Mouse (Mus musculus) retina, embryonic 14.5 days (tissue): ENCODE measurements at regions not wholly inside any gene's neighbourhood (a gene's known extent, or its start where the extent isn't known, plus 50 kb on each side); places are given as distances from the start of the nearest gene placed in this dataset.

Experiments used
- DNase-seq: peaks from one replicate; pipeline ENCODE4 v3.0.0-alpha.2; 2015; ENCODE audit warnings: low spot score

GRCm38 (mm10) chr15:88202736-88203135 is 397.4 kb upstream of the Zdhhc25 start:
- DNase-seq, result peak; percentile 64

DNA sequence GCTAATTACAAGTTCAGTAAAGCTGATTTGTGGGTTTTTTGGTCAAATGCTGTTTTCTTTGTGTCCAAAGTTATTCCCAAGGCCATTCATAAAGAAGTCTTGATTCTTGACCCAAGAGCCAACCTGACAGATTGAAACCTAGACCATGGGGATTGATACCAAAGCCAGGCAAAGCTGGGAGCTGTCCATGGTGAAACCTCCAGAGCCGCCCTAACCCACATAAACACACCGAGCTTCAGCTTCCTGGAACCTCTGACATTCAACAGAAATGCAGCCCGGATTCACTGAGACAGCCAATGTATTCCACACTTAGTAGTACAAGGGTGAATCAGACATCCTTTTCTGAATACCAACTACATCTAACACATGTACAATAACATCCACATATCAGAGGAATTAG is 386.7 kb upstream of the Zdhhc25 start:
- DNase-seq, result peak; percentile 50

DNA sequence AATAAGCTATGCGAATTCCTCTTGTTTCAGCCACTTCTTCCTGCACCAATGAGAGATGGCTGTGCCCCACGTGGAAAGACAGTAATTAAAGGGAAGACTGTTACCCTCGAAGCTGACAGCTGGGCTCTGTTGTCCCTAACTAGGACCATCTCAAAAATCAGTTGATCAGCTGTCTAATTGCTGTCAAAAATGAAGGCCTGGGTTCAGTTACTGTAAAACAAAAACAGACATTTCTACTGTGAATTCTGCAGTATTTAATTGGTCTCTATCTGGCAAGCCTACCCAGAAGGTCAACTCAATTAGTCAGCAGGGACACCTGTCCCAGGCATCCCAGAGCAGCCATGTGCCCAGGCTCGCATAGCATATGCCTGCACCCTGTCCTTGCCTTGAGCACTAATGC is 385.8 kb upstream of the Zdhhc25 start:
- peak; percentile 28 for DNase-seq

- DNase-seq, result peak; percentile 42
Observed at GRCm38 (mm10) chr15:88229456-88229855, 370.6 kb upstream of the Zdhhc25 start.

DNA sequence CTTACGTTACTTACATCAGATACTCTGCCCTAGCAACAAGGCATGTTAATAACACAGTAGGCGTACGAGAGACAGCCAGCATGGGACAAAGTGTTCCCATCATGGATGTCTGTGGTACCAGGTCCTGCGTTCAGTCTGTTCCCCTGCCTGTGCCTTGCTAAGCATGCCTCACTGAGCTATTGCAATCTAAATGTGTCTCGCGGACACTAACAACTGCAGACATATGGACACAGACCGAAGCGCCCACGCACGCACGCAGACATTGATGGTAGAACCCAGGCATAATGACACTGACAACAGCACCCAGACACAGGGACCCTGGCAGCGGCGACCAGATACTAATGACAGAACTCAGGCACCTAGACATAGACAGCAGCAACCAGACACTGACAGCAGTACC is 355.5 kb upstream of the Zdhhc25 start:
- DNase-seq, result no peak

DNA sequence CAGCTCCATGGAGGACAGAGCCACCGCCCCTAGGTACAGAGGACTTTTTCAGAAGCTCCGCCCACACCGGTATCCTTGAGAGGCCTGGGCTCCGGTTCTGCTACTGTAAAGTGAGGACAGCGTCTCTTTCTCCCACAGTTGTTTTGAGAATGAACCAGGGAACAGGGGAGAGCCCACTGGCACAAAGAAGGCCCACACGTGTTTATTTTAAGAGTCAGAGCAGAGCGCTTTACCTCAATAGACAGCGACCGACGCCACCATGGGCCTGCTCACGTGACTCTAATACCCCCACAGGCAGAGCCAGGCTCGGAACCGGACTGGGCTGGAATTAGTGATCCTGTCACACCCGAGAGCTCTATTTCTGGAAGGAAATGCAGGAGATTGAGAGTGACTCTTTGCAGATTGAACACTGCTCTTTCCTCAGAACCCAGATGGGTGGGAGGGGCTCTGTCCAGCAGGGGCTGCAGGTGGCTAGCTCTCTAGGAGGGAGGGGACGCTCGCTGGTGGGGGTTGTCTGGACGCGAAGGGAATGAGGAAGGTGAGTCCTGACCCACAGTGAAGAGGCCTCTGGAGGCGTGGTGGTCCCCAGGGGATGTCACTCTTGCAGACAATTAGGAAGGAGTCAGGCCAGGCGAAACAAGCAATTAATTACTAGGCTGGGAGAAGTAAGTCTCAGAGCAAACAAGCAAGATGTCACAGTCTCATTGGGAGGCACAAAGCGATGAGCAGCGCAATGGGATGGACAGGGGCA is 354.4 kb upstream of the Zdhhc25 start:
- peak; percentile 55 for DNase-seq

DNA sequence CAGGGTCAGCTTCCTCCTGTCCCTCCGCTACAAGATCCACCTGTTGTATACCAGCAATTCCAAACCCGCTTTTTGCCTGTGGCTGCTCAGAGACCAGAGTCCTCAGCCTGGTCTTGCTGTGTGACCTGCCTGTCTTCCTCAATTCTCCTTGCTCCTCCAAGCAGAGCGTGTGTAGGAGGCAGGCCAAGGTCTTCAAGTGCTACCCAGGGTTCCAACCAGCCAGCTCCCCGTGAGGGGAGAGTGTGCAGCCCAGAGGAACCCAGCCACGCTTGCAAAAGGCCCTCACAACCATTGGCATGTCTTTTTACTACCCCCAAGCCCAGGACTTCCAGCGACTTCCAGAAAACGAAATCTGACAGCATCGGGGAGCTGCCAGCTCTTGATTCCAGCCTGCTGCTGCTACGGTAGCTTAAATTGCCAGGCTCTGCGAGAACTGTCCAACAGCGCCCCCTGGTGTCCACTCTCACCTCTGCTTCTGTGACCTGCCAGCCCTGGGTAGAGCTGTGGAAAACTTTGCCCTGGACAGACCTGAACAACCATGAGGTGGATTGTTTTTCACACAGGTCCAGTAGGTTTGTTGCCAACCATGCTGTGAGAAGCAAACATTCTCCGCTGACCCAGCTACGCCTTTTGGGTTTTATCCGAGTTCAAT is 352.0 kb upstream of the Zdhhc25 start:
- peak; percentile 96 for DNase-seq

- peak; percentile 25 for DNase-seq
Observed at GRCm38 (mm10) chr15:88288051-88288450, 312.1 kb upstream of the Zdhhc25 start.

DNA sequence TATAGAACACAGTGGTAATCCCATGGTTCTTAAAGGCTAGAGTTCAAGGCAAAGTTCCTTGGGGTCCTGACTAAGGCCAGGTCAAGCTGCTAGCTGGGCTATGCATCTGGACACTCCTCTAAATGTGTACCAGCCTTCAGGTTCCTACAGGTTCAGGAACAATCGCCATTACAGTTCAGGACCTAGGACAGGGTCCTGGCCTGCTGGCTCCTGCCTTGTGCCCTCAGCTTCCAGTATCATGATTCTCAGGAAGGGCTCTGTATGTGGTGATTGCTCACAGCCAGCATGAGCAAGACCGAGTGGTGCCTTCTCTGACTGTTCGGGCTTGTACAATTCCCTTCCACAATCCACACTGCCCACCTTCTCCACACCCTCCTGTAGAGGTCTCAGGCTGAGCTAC is 311.4 kb upstream of the Zdhhc25 start:
- DNase-seq, result peak; percentile 42

GRCm38 (mm10) chr15:88290740-88291363 is 309.2 kb upstream of the Zdhhc25 start:
- DNase-seq, result peak; percentile 19

DNA sequence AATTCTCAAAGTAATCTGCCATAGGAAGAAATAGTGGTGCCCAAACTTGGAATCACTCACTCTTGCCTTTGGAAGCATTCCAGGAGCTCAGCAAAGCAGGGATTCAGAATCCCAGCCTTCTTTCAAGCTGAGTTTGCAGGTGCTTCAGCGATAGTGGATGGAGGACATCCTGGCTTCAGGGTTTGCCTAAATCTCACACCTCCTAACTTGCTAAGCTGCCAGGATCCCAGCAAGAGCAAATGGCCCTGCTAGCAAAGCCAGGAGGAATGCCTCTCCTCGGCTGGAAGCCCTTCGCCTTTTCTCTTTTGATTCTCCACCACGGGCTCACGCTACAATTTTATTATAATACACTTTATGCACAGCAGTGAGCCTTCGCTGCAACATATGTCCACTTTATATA is 301.0 kb upstream of the Zdhhc25 start:
- no peak for DNase-seq

GRCm38 (mm10) chr15:88311158-88311557 is 288.9 kb upstream of the Zdhhc25 start:
- peak; percentile 67 for DNase-seq

DNA sequence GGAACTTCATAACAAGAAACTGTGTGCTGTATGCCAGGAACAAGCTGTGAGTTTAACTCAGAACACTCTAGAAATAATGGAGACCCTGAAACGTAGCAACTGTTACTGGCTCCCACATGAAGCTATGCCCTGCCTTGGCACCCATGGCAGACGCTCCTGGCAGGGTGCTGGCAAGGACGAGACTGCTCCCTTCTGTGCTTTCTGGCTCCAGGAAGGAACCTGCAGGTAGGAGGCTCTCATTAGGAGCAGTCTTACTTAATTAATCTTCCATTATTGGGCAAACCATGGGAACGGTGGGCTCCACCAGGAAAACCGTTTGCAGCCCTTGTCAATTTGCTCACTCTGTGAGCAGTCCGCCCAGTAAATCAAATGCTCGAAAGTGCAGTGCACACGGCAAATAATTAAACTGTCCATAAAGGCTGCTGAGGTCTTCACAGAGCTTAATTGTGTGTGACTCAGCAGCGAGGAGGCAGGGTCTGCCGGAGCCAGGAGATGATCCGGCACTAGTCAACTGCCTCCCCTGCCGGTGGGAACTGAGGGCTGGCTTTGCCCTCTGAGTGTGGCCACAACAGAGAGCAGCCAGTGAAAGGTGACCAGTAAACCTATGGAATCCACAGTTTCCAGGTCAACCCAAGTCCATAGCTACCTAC is 285.2 kb upstream of the Zdhhc25 start:
- peak; percentile 60 for DNase-seq

GRCm38 (mm10) chr15:88318048-88318447 is 282.1 kb upstream of the Zdhhc25 start:
- peak; percentile 43 for DNase-seq

GRCm38 (mm10) chr15:88319527-88319926 is 280.6 kb upstream of the Zdhhc25 start:
- DNase-seq, result no peak

DNA sequence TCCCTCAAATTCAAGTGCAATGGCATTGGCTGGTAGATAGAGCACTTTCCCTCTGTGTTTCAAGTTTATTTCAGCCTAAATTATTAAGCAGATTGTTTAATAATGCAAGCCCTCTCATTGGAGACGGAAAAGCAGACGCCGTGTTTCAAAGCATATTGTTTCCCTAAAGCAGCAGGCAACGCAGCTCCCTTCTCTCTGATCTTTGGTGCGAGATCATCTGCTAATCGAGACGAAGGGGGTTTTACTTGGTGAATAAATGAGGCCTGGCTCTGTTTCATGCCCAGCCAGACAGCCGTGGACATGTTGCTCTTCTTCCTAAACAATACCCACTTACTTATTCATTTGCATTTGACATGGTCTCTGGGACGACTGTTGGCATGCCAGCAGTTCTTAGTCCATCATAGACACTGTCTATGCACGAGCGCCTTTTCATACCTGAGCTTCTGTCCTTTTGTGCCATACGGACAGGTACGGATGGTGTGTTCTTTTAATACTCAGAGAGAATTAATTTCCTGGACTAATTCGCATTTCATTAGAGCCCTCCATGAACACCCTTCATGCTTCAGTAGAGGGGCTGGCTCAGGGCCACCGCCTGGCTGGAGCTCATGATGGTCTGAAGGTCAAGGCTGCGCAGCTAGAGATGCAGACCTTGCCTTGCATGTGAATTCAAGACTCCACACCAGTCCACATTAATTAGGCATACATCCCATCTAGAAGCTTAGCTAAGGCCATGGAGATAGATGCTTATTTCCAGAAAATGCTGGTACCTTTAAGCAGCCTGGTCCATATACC is 276.3 kb upstream of the Zdhhc25 start:
- DNase-seq, result no peak

- DNase-seq, result peak; percentile 53
Observed at GRCm38 (mm10) chr15:88325108-88325507, 275.0 kb upstream of the Zdhhc25 start.

GRCm38 (mm10) chr15:88353206-88353605 is 246.9 kb upstream of the Zdhhc25 start:
- no peak for DNase-seq

DNA sequence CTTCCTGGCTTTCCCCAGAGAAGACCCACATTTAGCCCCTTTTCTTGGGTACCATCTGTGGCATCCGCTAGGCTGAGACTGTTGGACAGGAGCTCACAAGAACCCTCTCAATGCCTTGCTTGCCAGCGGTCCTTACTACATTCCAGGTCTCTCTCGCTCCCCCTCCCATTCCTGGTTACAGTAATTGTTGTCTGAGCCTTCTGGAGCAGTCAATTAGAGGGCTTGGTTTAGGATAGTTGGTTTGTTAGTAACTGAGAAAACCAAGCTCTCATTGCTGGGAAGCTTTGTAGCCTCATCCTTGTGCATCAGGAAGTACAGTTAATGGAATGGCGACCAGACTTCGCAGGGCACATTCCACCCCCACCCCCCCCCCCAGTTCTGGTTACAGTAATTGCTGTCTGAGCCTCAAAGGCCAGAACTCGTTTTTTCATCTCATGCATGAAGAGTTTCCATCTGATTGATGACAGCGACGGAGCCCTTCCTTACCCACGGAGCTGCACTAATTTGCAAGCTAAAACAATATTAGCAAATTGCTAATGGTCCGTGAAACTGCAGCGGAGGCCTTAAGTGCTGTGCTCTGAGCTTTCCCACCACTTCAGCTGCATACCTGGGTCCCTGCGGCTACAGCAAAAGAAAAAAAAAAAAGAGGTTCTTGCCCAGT is 239.6 kb upstream of the Zdhhc25 start:
- DNase-seq, result peak; percentile 83

- no peak for DNase-seq
Observed at GRCm38 (mm10) chr15:88361351-88361750, 238.8 kb upstream of the Zdhhc25 start.

GRCm38 (mm10) chr15:88362966-88363365 is 237.1 kb upstream of the Zdhhc25 start:
- no peak for DNase-seq
